Mouse (Mus musculus) CH12.LX (cell line): ENCODE data around the gene Asphd2.

Experiments
- POLR2AphosphoS2 ChIP-seq: IDR thresholded peaks from 2 replicates; pipeline ENCODE4 v1.6.1; 2011; ENCODE audit warnings: low read depth, low read length, improper control_type of control experiment
- SMC3 ChIP-seq: IDR thresholded peaks from 2 replicates; pipeline ENCODE4 v1.6.1; 2011; ENCODE audit warnings: low read depth, low read length, improper control_type of control experiment

DNA sequence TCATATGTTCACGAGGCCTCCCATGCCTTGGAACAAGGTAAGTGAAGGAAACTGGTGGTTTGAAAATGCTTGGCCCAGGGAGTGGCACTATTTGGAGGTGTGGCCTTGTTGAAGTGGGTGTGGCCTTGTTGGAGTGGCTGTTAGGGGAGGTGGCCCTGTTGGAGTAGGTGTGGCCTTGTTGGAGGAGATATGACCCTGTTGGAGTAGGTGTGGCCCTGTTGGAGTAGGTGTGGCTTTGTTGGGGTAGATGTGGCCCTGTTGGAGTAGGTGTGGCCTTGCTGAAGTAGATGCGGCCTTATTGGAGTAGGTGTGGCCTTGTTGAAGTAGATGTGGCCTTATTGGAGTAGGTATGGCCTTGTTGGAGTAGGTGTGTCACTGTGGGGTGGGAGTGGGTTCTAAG is 8.7 kb downstream of the Asphd2 start:
- TF ChIP-seq SMC3 (no peak), POLR2AphosphoS2 (no peak)
